ENCODE assay signal across 7 mouse cellular contexts in genomic region chr6:21852344-21852785, GRCm38 (mm10). TPM values are rescaled to one million over a fixed set of nuclear protein-coding genes. Genes with fewer than 3 reads are reported as not detected.
A peak's percentile ranks its signal among the peaks of the same experiment; 100 is the strongest.
DNase-seq lines count a peak whose midpoint lies in the region; ATAC-seq and TF ChIP-seq lines count a peak whose summit lies in the region.

Gene Tspan12 (minus strand): TSS chr6:21852515.

- H3K4me2 ChIP-seq in forebrain, embryonic 11.5 days (ENCODE audit: low read depth, low read length, severe bottlenecking), result peak within 1 kb of the TSS; percentile 78
- peak within 1 kb of the TSS; percentile 63 for H3K4me2 ChIP-seq in limb, embryonic 12.5 days
- H3K4me2 ChIP-seq in stomach, embryonic 16.5 days (ENCODE audit: low read depth, low read length), result peak within 1 kb of the TSS; percentile 81

- TF ChIP-seq POLR2A in testis, adult 2 months (IDR thresholded peaks at IDR 0.05; ENCODE audit: control insufficient read depth, low read depth, low read length), result no peak

- WGBS in forebrain, embryonic 11.5 days, result 2% methylated on average over 13 of the region's 13 CpGs
- WGBS in limb, embryonic 12.5 days, result 1% methylated on average over 13 of the region's 13 CpGs
- 1% methylated on average over 13 of the region's 13 CpGs for WGBS in stomach, embryonic 16.5 days

- H3K27ac ChIP-seq in testis, adult 2 months (ENCODE audit: control insufficient read depth, insufficient read depth, low read depth, low read length), result no peak within 1 kb of the TSS; the same call in 1 of the 2 replicates
- peak within 1 kb of the TSS; percentile 80 for H3K27ac ChIP-seq in forebrain, embryonic 11.5 days (ENCODE audit: low read depth, low read length)
- H3K27ac ChIP-seq in limb, embryonic 12.5 days, result peak within 1 kb of the TSS; percentile 90
- peak within 1 kb of the TSS; percentile 89 for H3K27ac ChIP-seq in stomach, embryonic 16.5 days (ENCODE audit: low read length)

- H3K27me3 ChIP-seq in testis, adult 2 months (ENCODE audit: control insufficient read depth, insufficient read depth, low read length), result no peaks in the 10 kb centered on the region
- no peaks in the 10 kb centered on the region for H3K27me3 ChIP-seq in forebrain, embryonic 11.5 days (ENCODE audit: control insufficient read depth, insufficient read depth, low read length)
- no peaks in the 10 kb centered on the region for H3K27me3 ChIP-seq in limb, embryonic 12.5 days
- H3K27me3 ChIP-seq in stomach, embryonic 16.5 days (ENCODE audit: control insufficient read depth, insufficient read depth, low read length), result no peaks in the 10 kb centered on the region

- peaks cover 12% of the 10 kb centered on the region for H3K4me1 ChIP-seq in testis, adult 2 months (ENCODE audit: control insufficient read depth, insufficient read depth, low read length)
- peaks cover 5% of the 10 kb centered on the region; the same call in 1 of the 2 replicates for H3K4me1 ChIP-seq in forebrain, embryonic 11.5 days (replicated peaks; ENCODE audit: control insufficient read depth, insufficient read depth, low read length)
- peaks cover 20% of the 10 kb centered on the region; the same call in 1 of the 2 replicates for H3K4me1 ChIP-seq in limb, embryonic 12.5 days (replicated peaks)
- H3K4me1 ChIP-seq in stomach, embryonic 16.5 days (ENCODE audit: control insufficient read depth, insufficient read depth, low read length), result peaks cover 9% of the 10 kb centered on the region; the same call in 1 of the 2 replicates

- intact Hi-C loops in heart, postnatal 36 days (cut with DNase I), result loop anchor here (2.0 to 5.0 kb wide), 2 partner anchors 56 to 220 kb away; no protein-coding TSS in a partner anchor

- no peaks in the 10 kb centered on the region for H3K36me3 ChIP-seq in testis, adult 2 months (ENCODE audit: control insufficient read depth, insufficient read depth, low read length)
- no peaks in the 10 kb centered on the region for H3K36me3 ChIP-seq in forebrain, embryonic 11.5 days (ENCODE audit: control insufficient read depth, insufficient read depth, low read length)
- peaks cover 10% of the 10 kb centered on the region; the same call in 1 of the 2 replicates for H3K36me3 ChIP-seq in limb, embryonic 12.5 days
- H3K36me3 ChIP-seq in stomach, embryonic 16.5 days (ENCODE audit: control insufficient read depth, insufficient read depth, low read length), result no peaks in the 10 kb centered on the region

- TF ChIP-seq CTCF in testis, adult 2 months (IDR thresholded peaks at IDR 0.05; ENCODE audit: control insufficient read depth, insufficient read depth, insufficient replicate concordance, low read depth, low read length), result no peak

- DNase-seq in testis, postnatal 14 days (ENCODE audit: low spot score), result no peak
- DNase-seq in forebrain, embryonic 11.5 days (ENCODE audit: low spot score), result no peak
- no peak for DNase-seq in heart, postnatal 36 days
- no peak for DNase-seq in spleen, postnatal 10 days (ENCODE audit: low spot score in 2 of 2)

- peak within 1 kb of the TSS; percentile 73 for H3K4me3 ChIP-seq in testis, adult 2 months (ENCODE audit: control insufficient read depth, low read depth, low read length)
- peak within 1 kb of the TSS; percentile 80 for H3K4me3 ChIP-seq in forebrain, embryonic 11.5 days (ENCODE audit: low read depth, low read length)
- H3K4me3 ChIP-seq in limb, embryonic 12.5 days (replicated peaks), result peak within 1 kb of the TSS; percentile 83
- H3K4me3 ChIP-seq in stomach, embryonic 16.5 days (replicated peaks; ENCODE audit: low read length), result peak within 1 kb of the TSS; percentile 86

- H3K9ac ChIP-seq in forebrain, embryonic 11.5 days (ENCODE audit: low read length), result peak within 1 kb of the TSS; percentile 87
- peak within 1 kb of the TSS; percentile 87 for H3K9ac ChIP-seq in limb, embryonic 12.5 days (replicated peaks)
- peak within 1 kb of the TSS; percentile 90 for H3K9ac ChIP-seq in stomach, embryonic 16.5 days (ENCODE audit: low read length)

- peak; percentile 23; the same call in 1 of the 2 replicates for ATAC-seq in forebrain, embryonic 11.5 days (replicated peaks; ENCODE audit: low FRiP score)
- ATAC-seq in limb, embryonic 12.5 days (ENCODE audit: insufficient number of reproducible peaks, insufficient read depth, low FRiP score, low TSS enrichment, low read depth), result peak; percentile 50; the same call in 1 of the 2 replicates
- ATAC-seq in stomach, embryonic 16.5 days (ENCODE audit: insufficient read depth, low FRiP score), result no peak; the same call in 1 of the 2 replicates

- no peaks in the 10 kb centered on the region for H3K9me3 ChIP-seq in forebrain, embryonic 11.5 days (ENCODE audit: control insufficient read depth, low read length)
- no peaks in the 10 kb centered on the region for H3K9me3 ChIP-seq in limb, embryonic 12.5 days
- H3K9me3 ChIP-seq in stomach, embryonic 16.5 days (replicated peaks; ENCODE audit: control insufficient read depth, low read length), result no peaks in the 10 kb centered on the region

RNA-seq across cellular contexts. Expression of gene Tspan12, which starts in this region (rescaled TPM):
- 1.6 and 1.8 TPM in 2 replicates for polyA plus RNA-seq in testis, adult 2 months (2012; rRNA removed)
- polyA plus RNA-seq in forebrain, embryonic 11.5 days (2014; fragmentation: Nextera tagmentation; extraction: Ambion mirVana), result 62.5 and 63.5 TPM in 2 replicates
- 10 to 100 TPM; 77.4 to 79.7 TPM for total RNA-seq in heart, postnatal 36 days (2021)
- polyA plus RNA-seq in limb, embryonic 12.5 days (2016; fragmentation: Nextera tagmentation; extraction: Ambion mirVana), result 39.0 and 40.6 TPM in 2 replicates
- polyA plus RNA-seq in stomach, embryonic 16.5 days (2015; fragmentation: Nextera tagmentation; extraction: Ambion mirVana), result 70.2 and 72.9 TPM in 2 replicates

Comparison
In these comparisons a context has a peak if more than half of its experiments do, and no peak if none do; other contexts are left out.
1. RNA of gene Tspan12 (polyA plus RNA-seq): 70.2 to 72.9 TPM in stomach, embryonic 16.5 days, 62.5 to 63.5 TPM in forebrain, embryonic 11.5 days and 39.0 to 40.6 TPM in limb, embryonic 12.5 days; 1.6 to 1.8 TPM in testis, adult 2 months; every median in the first group is over 10 times any median in the second.
2. Peak in every context shown above with its lines, with median percentiles within 50 percentile points of each other: H3K4me3 ChIP-seq, H3K4me2 ChIP-seq and H3K9ac ChIP-seq.